In the genomic region with DNA sequence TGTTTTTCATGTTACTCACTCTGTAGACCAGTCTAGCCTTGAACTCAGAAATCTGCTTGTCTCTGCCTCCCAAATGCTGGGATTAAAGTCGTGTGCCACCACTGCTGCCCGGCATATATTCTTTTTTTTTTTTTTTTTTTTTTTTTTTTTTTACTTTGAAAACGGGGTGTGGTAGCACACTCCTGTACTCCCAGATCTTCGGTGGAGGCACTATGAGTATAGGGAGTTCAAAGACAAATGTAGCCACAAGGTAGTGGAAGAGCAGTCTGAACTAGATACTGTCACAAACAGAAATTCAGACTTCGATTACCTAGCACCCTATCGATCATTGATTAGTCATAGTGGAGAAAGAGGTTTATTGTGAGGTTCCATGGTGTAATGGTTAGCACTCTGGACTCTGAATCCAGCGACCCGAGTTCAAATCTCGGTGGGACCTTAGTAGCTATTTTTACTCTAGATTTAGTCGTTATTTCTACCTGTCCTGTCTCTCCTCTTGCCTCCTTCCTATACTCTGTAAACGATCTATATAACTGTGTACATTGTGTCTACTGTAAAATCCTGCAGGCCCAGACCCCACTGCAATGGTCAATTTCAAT, we compare ENCODE assay signal across 9 mouse cellular contexts. TPM values are rescaled to one million over a fixed set of nuclear protein-coding genes. Genes with fewer than 3 reads are reported as not detected.
DNase-seq lines count a peak whose midpoint lies in the region; ATAC-seq and TF ChIP-seq lines count a peak whose summit lies in the region.
"Had no signal": no experiment of that assay in that cellular context is flagged by ENCODE, and none has a peak within 500 bp of the region (broad histone marks: within the 10 kb centered on the region; RNA-seq: fewer than 3 reads in every experiment).

No protein-coding gene starts in this region.

- no peak overlapping the region; the same call in 1 of the 2 replicates for H3K4me3 ChIP-seq in kidney, embryonic 14.5 days (ENCODE audit: low read length)
- peak overlapping the region; percentile 84 for H3K4me3 ChIP-seq in E14TG2a.4 (replicated peaks; ENCODE audit: low read length)
- no peak overlapping the region for H3K4me3 ChIP-seq in liver, adult 2 months (ENCODE audit: insufficient read depth, low read depth, low read length)

- no peak overlapping the region for H3K27ac ChIP-seq in kidney, embryonic 14.5 days (ENCODE audit: low read depth, low read length)
- H3K27ac ChIP-seq in liver, adult 2 months (replicated peaks; ENCODE audit: insufficient read depth, low read depth, low read length), result no peak overlapping the region

- no peak for ATAC-seq in kidney, embryonic 14.5 days (ENCODE audit: low FRiP score, low TSS enrichment)
- no peak for ATAC-seq in megakaryocyte-erythroid progenitor cell, adult 5-6 weeks (replicated peaks; ENCODE audit: low FRiP score, low TSS enrichment, poor library complexity, severe bottlenecking)

- peak overlapping the region; percentile 83 for H3K4me2 ChIP-seq in kidney, embryonic 14.5 days (replicated peaks; ENCODE audit: low read depth, low read length)

- no peak overlapping the region for H3K9ac ChIP-seq in kidney, embryonic 14.5 days (ENCODE audit: low read depth, low read length)
- no peak overlapping the region for H3K9ac ChIP-seq in liver, adult 2 months (ENCODE audit: low read depth, low read length)

- DNase-seq in kidney, postnatal 4 days, result no peak
- peak; percentile 79 for DNase-seq in c-Kit-positive CD71-positive TER-119-positive erythroid progenitor cells, embryonic 14.5 days (ENCODE audit: low spot score)
- peak; percentile 47 for DNase-seq in liver, adult 2 months (ENCODE audit: extremely low read depth, low read depth, low spot score)
- DNase-seq in frontal cortex, postnatal 14 days (ENCODE audit: low spot score in 2 of 2), result no peak
- DNase-seq in ovary, adult 18-20 months (ENCODE audit: low spot score), result no peak
- DNase-seq: right cerebral cortex, adult 18-20 months had no signal

- H3K27me3 ChIP-seq in kidney, embryonic 14.5 days (ENCODE audit: control insufficient read depth, insufficient read depth, low read length), result no peaks in the 10 kb centered on the region; the same call in 1 of the 2 replicates
- 0 out of 2 replicates have a peak, but pooled peaks cover 3% of the 10 kb centered on the region for H3K27me3 ChIP-seq in E14TG2a.4 (ENCODE audit: insufficient read depth, low read length)
- H3K27me3 ChIP-seq in liver, adult 2 months (ENCODE audit: control insufficient read depth, insufficient read depth, low read length), result peaks cover 5% of the 10 kb centered on the region; the same call in 1 of the 2 replicates

- 6% methylated on average over 11 of the region's 11 CpGs for WGBS in kidney, embryonic 14.5 days
- 13% methylated on average over 11 of the region's 11 CpGs for WGBS in liver, adult 2 months

- H3K36me3 ChIP-seq in kidney, embryonic 14.5 days (ENCODE audit: control insufficient read depth, insufficient read depth, low read length), result no peaks in the 10 kb centered on the region
- H3K36me3 ChIP-seq in E14TG2a.4 (ENCODE audit: insufficient read depth, low read length), result no peaks in the 10 kb centered on the region
- no peaks in the 10 kb centered on the region for H3K36me3 ChIP-seq in liver, adult 2 months (ENCODE audit: control insufficient read depth, insufficient read depth, low read length)

- H3K79me2 ChIP-seq in liver, adult 2 months (ENCODE audit: control insufficient read depth, insufficient read depth, low read length), result no peaks in the 10 kb centered on the region

- H3K4me1 ChIP-seq in kidney, embryonic 14.5 days (ENCODE audit: control insufficient read depth, insufficient read depth, low read length), result no peaks in the 10 kb centered on the region
- peaks cover 38% of the 10 kb centered on the region for H3K4me1 ChIP-seq in E14TG2a.4 (replicated peaks; ENCODE audit: low read depth, low read length)
- H3K4me1 ChIP-seq in liver, adult 2 months (ENCODE audit: control insufficient read depth, insufficient read depth, low read length), result peaks cover 3% of the 10 kb centered on the region

- TF ChIP-seq CTCF in E14TG2a.4 (conservative IDR thresholded peaks at IDR 0.05; ENCODE audit: low read length), result no peak
- TF ChIP-seq CTCF in liver, adult 2 months (IDR thresholded peaks at IDR 0.05; ENCODE audit: low read depth, low read length), result no peak

- H3K9me3 ChIP-seq in kidney, embryonic 14.5 days (ENCODE audit: control insufficient read depth, low read length), result no peaks in the 10 kb centered on the region
- H3K9me3 ChIP-seq in E14TG2a.4 (ENCODE audit: low read length), result no peaks in the 10 kb centered on the region

- TF ChIP-seq POLR2A in liver, adult 2 months (IDR thresholded peaks at IDR 0.05; ENCODE audit: extremely low read depth, insufficient read depth, low read length), result no peak

RNA-seq across cellular contexts. Expression of a gene that starts 25.0 kb away (rescaled TPM):
- 15.5 and 17.9 TPM in 2 replicates for polyA plus RNA-seq in kidney, embryonic 14.5 days (2014; fragmentation: Nextera tagmentation; extraction: Ambion mirVana)
- total RNA-seq in liver, adult 2 months (2014; rRNA removed), result 0.18 and 0.60 TPM in 2 replicates
- polyA plus RNA-seq in liver, adult 2 months (2012; rRNA removed), result 0.07 and 0.11 TPM in 2 replicates
- total RNA-seq in megakaryocyte-erythroid progenitor cell, adult 5-6 weeks (2014; fragmentation: Nextera tagmentation), result 1.5 and 2.5 TPM in 2 replicates
- 3.1 and 10.7 TPM in 2 replicates for total RNA-seq in megakaryocyte-erythroid progenitor cell, adult 5-6 weeks (2017)

Comparison
In these comparisons a context has a peak if more than half of its experiments do, and no peak if none do; other contexts are left out.
1. DNase-seq: peak in c-Kit-positive CD71-positive TER-119-positive erythroid progenitor cells, embryonic 14.5 days (single experiment) and liver, adult 2 months (single experiment); none in kidney, postnatal 4 days (0 of 2), frontal cortex, postnatal 14 days (0 of 2) and ovary, adult 18-20 months (single experiment).